Mouse (Mus musculus): ENCODE data around the gene Kcnj14.

Kcnj14 gene

GRCm38 (mm10) chr7:45794971-45795370, 29.6 kb downstream of the Kcnj14 start:
- DNase-seq: no peak

GRCm38 (mm10) chr7:45793969-45794585, 30.5 kb downstream of the Kcnj14 start:
- no peak for DNase-seq

- no peak for DNase-seq
Observed at GRCm38 (mm10) chr7:45793240-45793639, 31.3 kb downstream of the Kcnj14 start.

GRCm38 (mm10) chr7:45791756-45792490, 32.7 kb downstream of the Kcnj14 start:
- DNase-seq: no peak

- DNase-seq: no peak
Observed at GRCm38 (mm10) chr7:45790721-45791120, 33.9 kb downstream of the Kcnj14 start.

GRCm38 (mm10) chr7:45787642-45788041, 36.9 kb downstream of the Kcnj14 start:
- DNase-seq: no peak

- DNase-seq: no peak
Observed at GRCm38 (mm10) chr7:45786661-45787413, 37.7 kb downstream of the Kcnj14 start.

GRCm38 (mm10) chr7:45786136-45786578, 38.4 kb downstream of the Kcnj14 start:
- DNase-seq: no peak

GRCm38 (mm10) chr7:45785388-45786135, 39.0 kb downstream of the Kcnj14 start:
- no peak for DNase-seq

- peak; percentile 56 for DNase-seq
Observed at GRCm38 (mm10) chr7:45784524-45785372, 39.8 kb downstream of the Kcnj14 start, which contains the start of gene Sult2b1. Sult2b1 (minus strand) TSS chr7:45784669.

- peak; percentile 54 for DNase-seq
Observed at GRCm38 (mm10) chr7:45783511-45784091, 41.0 kb downstream of the Kcnj14 start, which contains the start of gene Lmtk3. Lmtk3 (plus strand) TSS chr7:45783738.

GRCm38 (mm10) chr7:45782271-45782670, 42.3 kb downstream of the Kcnj14 start:
- DNase-seq: no peak

GRCm38 (mm10) chr7:45779081-45779641, 45.4 kb downstream of the Kcnj14 start:
- DNase-seq: no peak

- peak; percentile 58 for DNase-seq
Observed at GRCm38 (mm10) chr7:45775237-45775636, 49.3 kb downstream of the Kcnj14 start.

- DNase-seq: no peak
Observed at GRCm38 (mm10) chr7:45771101-45771500, 53.5 kb downstream of the Kcnj14 start.

- peak; percentile 41 for DNase-seq
Observed at GRCm38 (mm10) chr7:45770427-45771082, 54.0 kb downstream of the Kcnj14 start.

- no peak for DNase-seq
Observed at GRCm38 (mm10) chr7:45767500-45767899, 57.1 kb downstream of the Kcnj14 start.

GRCm38 (mm10) chr7:45766764-45767163, 57.8 kb downstream of the Kcnj14 start:
- DNase-seq: no peak

All from kidney, adult 9 months (tissue).